Mouse (Mus musculus) cerebellum, postnatal 10 days (tissue): ENCODE results near the gene C1ra.
"Not testable (repeated sequence)": the region's sequence is repeated elsewhere in the genome, so short reads cannot be mapped to it uniquely, and the experiment has no call there.

Source experiments
- DNase-seq, 2 experiments: peaks; one replicate each; pipeline ENCODE4 v3.0.0; 2021; ENCODE audit warnings: mixed read lengths in 2 of 2

The C1ra gene

DNA sequence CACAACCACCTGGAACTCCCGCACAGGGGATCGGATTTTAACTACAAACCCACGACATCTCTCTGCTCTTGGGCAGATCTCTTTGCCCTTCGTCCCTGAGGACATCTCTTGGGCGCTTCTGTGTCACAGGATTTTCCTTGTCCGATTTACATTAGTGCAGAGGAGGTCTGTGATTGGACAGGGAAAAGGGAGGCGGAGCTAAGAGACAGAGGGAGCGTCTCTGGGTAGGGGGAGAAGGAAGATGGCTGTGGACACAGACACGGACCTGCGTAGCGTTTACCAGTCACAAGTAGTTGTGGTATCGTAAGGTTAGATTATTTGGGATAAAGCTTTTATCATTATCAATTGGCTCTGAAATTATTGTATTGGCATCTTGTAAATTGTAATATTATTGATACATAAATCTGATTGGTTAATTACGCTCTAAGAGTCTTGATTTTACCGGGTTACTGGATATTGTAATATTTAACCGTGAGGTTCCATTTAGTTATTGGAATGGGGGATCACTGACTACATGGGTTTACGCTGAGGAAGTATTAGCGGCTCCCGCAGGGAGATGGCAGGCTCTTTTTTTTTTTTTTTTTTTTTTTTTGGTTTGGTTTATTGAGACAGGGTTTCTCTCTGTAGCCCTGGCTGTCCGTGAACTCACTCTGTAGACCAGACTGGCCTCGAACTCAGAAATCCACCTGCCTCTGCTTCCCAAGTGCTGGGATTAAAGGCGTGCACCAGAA, 26.6 kb upstream of the C1ra start:
- DNase-seq: peak; percentile 50 to 54

GRCm38 (mm10) chr6:124487509-124487908, 24.7 kb upstream of the C1ra start:
- no peak for DNase-seq

DNA sequence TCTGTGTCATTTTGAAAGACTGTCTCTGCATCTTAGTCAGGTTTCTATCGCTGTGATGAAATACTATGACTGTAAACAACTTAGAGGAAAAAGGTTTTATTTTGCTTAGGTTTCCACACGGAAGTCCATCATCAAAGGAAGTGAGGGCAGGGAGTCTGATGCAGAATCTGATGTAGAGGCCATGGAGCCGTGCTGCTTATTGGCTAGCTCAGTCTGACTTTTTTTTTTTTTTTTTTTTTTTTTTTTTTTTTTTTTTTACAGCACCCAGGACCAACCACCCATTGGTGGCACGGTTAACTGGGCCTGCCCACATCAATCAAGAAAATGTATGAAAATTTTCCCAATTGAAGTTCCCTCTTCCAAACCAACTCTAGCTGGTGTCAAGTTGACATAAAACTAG, 23.3 kb upstream of the C1ra start:
- DNase-seq: no peak

- DNase-seq: no peak
These were observed 20.8 kb upstream of the C1ra start for GRCm38 (mm10) chr6:124491427-124491826.

GRCm38 (mm10) chr6:124492842-124493561, 19.2 kb upstream of the C1ra start, which contains the start of gene C1rl:
C1rl (plus strand) TSS chr6:124493113.
- DNase-seq: peak; percentile 74 to 75

DNA sequence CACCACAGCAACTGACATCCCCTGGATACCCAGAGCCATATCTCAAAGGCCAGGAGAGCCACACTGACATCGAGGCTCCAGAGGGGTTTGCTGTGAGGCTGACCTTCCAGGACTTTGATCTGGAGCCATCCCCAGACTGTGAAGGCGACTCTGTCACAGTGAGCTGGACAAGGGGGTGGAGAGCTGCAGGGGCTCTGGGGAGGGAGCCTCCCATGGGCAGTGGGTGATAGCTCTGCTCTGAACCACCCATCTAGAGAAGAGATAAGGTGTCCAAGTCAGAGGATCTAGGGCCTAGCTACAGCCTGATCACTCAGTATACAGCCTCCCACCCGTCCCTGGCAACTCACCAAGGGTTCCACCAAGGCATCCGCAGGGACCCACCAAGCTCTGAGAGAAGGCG, 18.3 kb upstream of the C1ra start:
- DNase-seq: no peak

DNA sequence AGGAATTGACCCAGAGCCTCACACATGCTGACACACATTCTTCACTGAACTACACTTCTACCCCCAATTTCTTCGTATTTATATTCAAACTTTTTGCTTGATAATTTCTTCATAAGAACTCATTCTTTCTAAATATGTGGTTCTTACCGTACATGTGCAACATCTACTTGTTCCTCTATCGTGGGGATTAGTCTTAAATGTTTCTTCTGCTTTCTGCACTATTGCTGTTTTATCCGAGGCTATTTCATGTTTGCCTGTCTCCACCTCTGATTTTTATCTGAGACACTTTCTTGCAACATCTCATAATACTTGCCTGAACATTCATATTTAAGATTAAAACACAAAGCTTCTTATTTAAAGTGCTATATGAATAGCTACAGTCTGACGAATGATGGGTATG, 16.2 kb upstream of the C1ra start:
- no peak for DNase-seq

DNA sequence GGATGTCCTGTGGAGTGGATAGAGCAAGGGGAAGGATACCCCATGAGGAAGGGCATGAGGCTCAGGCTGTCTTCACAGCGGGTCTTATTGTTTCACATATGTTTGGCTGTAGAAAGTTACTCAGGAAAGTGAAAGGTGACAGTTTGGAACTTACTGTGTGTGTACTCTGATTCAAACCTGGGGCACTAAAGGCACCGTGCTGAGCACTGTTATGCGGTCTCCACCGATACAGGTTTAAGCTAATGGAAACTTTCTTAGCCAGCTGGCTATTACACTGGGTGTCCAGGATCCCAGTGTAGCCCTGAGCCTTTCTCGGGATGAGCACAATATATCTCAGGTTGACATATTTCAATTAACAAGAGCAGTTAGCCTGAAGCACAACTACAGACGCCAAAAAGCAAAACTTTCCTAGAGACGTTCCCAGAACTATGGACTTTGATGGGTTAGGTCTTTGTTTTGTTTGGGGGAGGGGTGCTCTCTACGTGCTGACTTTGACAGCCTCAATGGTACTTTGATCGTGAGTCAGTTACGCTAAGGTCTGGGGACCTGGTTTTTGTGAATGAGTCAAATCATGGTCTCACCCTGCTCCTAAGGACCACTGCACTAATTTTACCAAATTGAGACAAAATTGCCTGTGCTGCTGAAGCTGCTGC, 12.2 kb upstream of the C1ra start:
- DNase-seq: no peak

- no peak for DNase-seq
These were observed 10.7 kb upstream of the C1ra start for GRCm38 (mm10) chr6:124501473-124501872.

- DNase-seq: no peak
These were observed 10.2 kb upstream of the C1ra start for GRCm38 (mm10) chr6:124502021-124502420.

DNA sequence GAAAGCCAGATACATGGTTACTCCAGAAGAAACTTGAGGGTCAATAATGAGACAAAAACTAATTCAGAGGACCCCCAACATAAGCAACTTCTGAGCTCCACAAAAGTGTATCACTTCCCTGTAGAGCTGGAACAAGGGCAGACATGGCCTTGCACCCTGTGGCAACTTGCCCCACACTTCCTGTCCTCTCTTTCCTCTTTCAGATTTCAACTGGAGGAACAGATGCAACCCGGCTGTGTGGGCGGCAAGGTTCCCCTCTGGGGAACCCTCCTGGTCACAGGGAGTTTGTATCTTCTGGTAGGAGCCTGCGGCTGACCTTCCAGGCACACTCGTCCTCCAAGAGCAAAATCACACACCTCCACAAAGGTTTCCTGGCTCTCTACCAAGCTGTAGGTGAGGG, 7.2 kb upstream of the C1ra start:
- DNase-seq: no peak

DNA sequence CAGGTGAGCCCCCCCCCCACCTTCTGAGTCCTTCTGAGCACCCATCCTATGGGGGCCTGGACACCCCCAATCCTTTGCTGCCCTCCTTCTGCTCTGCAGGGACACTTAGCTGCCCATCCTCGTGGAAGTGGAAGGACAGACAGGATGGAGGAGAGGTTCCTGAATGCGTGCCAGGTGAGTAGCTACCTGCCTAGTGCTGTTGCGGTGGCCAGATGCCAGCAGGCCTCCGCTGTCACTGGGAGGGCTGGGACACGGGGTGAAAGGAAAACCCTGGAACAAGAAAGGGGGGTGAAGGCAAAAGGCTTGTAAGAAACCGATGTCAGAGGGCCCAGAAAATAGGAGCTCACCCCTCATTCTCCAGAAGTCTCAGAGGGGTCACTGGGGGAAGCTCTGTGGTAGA, 5.2 kb upstream of the C1ra start:
- DNase-seq: peak in 1 of 2 experiments; percentile 17

- DNase-seq: peak; percentile 21 to 42
These were observed 3.9 kb upstream of the C1ra start for GRCm38 (mm10) chr6:124508292-124508691.

DNA sequence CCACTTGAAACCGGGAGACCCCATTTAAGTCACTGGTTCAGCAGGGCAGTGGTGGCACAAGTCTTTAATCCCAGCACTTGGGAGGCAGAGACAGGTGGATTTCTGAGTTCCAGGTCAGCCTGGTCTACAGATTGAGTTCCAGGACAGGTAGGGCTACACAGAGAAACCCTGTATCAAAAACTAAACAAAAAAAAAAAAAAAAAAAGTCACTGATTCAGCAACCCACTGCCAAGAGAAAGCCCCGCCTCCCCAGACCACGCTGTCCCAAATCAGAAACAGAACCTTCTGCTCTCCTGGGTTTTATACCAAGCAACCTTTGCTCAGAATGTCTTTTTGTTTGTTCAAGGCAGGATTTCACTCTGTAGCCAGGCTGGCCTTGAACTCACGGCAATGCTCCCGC, 3.0 kb upstream of the C1ra start:
- not testable (repeated sequence) for DNase-seq

DNA sequence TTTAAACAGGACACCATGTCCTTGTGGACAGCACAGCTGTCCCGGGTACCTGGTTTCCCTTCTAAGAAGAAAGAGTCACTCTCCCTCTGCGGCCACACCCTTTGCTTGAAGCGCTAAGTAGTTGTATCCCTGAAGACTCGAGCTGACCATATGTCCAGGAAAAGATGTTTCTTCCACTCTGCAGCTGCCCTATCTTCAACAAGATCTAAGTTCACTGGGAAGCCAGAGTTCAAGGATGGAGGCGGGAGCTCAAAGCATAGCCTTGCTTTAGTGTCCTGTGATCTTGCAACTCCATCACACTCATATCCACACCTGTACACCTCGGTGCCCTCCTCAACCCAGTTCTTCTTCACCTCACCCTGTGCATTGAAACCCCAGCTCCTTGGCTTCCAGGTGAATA, 269 bp upstream of the C1ra start:
- no peak for DNase-seq

DNA sequence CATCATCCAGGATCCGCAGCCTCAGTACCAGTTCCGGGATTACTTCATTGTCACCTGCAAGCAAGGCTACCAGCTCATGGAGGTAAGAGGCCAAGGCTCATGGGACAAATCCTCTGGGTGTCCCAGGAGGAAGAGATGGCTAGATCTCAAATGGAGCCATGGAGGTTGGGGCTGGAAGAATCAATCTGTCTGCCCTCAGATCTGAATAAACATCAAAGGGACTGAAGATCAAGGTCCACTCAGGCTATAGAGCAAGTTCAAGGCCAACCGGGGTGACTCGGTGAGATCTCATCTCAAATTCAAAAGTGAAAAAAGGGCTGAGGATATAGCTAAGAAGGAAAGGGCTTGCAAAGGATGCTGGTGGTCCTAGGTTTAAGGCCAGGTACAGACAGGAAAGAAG, 5.5 kb downstream of the C1ra start:
- not testable (repeated sequence) for DNase-seq

DNA sequence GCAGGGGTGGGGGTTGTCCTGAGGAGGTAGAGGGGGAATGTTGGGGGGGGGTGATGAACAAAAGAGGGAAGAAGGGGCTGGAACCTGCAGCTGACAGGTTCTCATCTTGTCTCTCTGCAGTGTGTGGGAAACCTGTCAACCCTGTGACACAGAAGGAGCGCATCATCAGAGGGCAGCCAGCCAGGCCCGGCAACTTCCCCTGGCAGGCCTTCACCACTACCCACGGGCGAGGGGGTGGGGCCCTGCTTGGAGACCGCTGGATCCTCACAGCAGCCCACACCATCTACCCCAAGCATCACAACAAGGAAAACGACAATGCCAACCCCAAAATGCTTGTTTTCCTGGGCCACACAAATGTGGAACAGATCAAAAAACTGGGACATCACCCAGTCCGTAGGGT, 9.9 kb downstream of the C1ra start:
- peak; percentile 63 to 70 for DNase-seq

DNA sequence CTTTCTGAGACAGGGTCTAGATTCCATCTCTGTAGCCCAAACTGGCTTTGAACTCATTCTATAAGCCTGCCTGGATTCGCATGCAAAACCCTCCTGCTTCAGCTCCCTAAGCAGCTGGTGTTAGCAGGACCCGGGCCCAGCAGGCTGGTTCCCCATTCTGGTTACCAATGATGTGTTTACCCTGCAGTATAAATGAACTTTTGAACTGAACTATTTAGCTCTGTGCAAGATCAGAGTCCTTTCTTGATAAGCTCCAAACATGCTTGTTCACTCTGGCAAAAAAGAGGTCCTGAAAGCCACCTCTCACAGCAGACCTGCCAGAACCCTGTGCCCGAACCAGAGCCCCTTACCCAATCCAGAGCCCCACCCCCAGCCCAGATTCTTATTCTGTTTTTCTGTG, 15.7 kb downstream of the C1ra start:
- no peak for DNase-seq

- DNase-seq: no peak
These were observed 18.9 kb downstream of the C1ra start for GRCm38 (mm10) chr6:124531077-124531476.

GRCm38 (mm10) chr6:124536125-124536829, 24.1 kb downstream of the C1ra start:
- not testable (repeated sequence) for DNase-seq

DNA sequence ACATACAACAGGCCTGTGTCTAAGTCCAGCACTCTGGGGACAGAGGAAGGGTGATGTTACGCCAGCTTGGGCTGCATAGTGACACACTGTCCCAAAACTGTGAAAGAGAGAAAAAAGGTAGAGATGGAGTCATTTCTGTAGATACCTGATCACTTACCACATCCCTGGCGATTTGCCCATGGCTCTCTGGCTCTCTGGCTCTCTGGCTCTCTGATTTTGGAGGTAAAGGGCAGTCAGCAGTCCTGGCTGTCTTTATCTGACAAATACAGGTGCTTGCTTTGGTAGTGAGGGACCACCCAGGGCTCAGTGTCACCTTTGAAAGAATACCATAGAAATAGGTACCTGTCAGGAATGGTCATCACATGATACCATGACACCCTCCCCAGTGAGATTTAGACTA, 29.0 kb downstream of the C1ra start:
- DNase-seq: not testable (repeated sequence)

- DNase-seq: peak; percentile 70 to 73
These were observed 30.1 kb downstream of the C1ra start, which contains the start of gene C1s1 for GRCm38 (mm10) chr6:124542284-124542683. C1s1 (minus strand) TSS chr6:124542359.

DNA sequence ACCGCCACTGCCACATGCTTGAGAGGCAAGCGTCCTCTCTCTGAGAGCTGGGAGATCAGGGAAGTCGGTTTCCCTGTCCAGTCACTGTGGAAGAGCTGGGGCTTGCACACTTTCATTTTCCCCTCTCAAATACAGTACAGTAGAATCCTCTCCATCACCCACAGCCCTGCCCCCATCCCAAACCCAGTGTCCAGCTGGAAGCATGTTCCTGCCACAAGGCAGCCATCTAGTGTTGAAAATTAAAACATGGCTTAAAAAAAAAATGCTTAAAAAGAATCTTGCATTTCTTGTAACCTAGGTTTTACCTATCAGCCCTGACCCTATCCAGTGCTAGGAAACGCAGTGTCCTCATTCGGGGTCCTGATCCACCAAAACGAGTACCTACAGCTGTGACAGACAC, 32.3 kb downstream of the C1ra start:
- peak; percentile 44 to 47 for DNase-seq
